Mouse (Mus musculus) testis, adult 2 months (tissue): ENCODE results near the gene Yes1. TPM values are rescaled to one million over a fixed set of nuclear protein-coding genes. Genes with fewer than 3 reads are reported as not detected.

ENCODE experiments used
- H3K27ac ChIP-seq: fragments of 200-500 bp; 2 replicates; pipeline ENCODE4 v1.5.1; 2012; ENCODE audit warnings: low read depth, low read length; ENCODE audit not compliant: control insufficient read depth, insufficient read depth
- H3K27me3 ChIP-seq: fragments of 200-500 bp; 2 replicates; pipeline ENCODE4 v1.6.1; 2012; ENCODE audit warnings: mild to moderate bottlenecking, low read length, moderate library complexity; ENCODE audit not compliant: control insufficient read depth, insufficient read depth
- H3K36me3 ChIP-seq: fragments of 200-500 bp; 2 replicates; pipeline ENCODE4 v1.6.1; 2012; ENCODE audit warnings: mild to moderate bottlenecking, low read length; ENCODE audit not compliant: control insufficient read depth, insufficient read depth
- H3K4me1 ChIP-seq: fragments of 200-500 bp; 2 replicates; pipeline ENCODE4 v1.6.1; 2012; ENCODE audit warnings: low read length; ENCODE audit not compliant: control insufficient read depth, insufficient read depth
- H3K4me3 ChIP-seq: fragments of 200-500 bp; 2 replicates; pipeline ENCODE4 v1.5.1; 2012; ENCODE audit warnings: low read depth, mild to moderate bottlenecking, low read length, moderate library complexity, mixed read lengths; ENCODE audit not compliant: control insufficient read depth
- CTCF ChIP-seq: fragments of 200-500 bp; IDR thresholded peaks from 2 replicates; pipeline ENCODE4 v1.5.1; 2012; ENCODE audit warnings: low read depth, mild to moderate bottlenecking, inconsistent platforms, low read length, moderate library complexity; ENCODE audit not compliant: control insufficient read depth, insufficient read depth, insufficient replicate concordance
- POLR2A ChIP-seq: fragments of 200-500 bp; IDR thresholded peaks from 2 replicates; pipeline ENCODE4 v1.6.1; 2012; ENCODE audit warnings: low read depth, mild to moderate bottlenecking, inconsistent platforms, low read length, moderate library complexity; ENCODE audit not compliant: control insufficient read depth
- polyA plus RNA-seq: library from polyadenylated mRNA; depleted of rRNA; stranded (reverse); fragments of >200 nt; gene quantifications from 2 replicates; pipeline ENCODE4 v1.2.3, GENCODE M21; 2012; rRNA removed

Gene Yes1
- 2.0 and 2.9 TPM in 2 replicates for polyA plus RNA-seq

GRCm38 (mm10) chr5:32610801-32611340 is at the start of gene Yes1:
Gene Yes1 (plus strand): TSS chr5:32611171.
- H3K27me3 ChIP-seq, result no peaks in the 10 kb centered on the region
- H3K27ac ChIP-seq, result peak within 1 kb of the TSS; percentile 73
- H3K4me3 ChIP-seq, result peak within 1 kb of the TSS; percentile 99
- H3K36me3 ChIP-seq, result no peaks in the 10 kb centered on the region
- TF ChIP-seq CTCF (0 out of 2 replicates have a peak, but pooled peaks have one; percentile 3), POLR2A (peak; percentile 83)
- peaks cover 2% of the 10 kb centered on the region; the same call in 1 of the 2 replicates for H3K4me1 ChIP-seq

- Histone ChIP-seq H3K27ac (no peak overlapping the region), H3K27me3 (no peaks in the 10 kb centered on the region), H3K36me3 (no peaks in the 10 kb centered on the region), H3K4me1 (no peaks in the 10 kb centered on the region), H3K4me3 (no peak overlapping the region)
- TF ChIP-seq POLR2A, result no peak
- TF ChIP-seq CTCF, result no peak
Measured at GRCm38 (mm10) chr5:32564697-32565096, 46.3 kb upstream of the Yes1 start.

DNA sequence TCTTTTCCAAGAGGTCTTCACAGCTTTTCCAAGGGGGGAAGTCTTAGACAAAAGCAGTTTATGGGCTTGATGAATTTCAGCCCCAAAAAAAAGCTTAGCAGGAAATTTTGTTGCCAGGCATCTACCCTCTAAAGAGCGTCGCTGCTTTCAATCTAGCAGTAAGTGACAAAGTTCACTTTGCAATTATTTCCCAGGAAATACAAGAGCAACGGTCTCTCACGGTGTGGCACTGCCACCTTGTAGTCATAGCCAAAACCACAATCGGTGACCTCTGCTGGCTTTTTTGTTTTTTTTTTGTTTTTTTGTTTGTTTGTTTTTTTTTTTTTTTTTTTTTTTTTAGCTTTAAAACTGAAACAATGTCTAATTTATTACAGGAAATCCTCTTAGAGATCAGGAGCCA is 39.2 kb upstream of the Yes1 start:
- Histone ChIP-seq H3K27ac (no peak overlapping the region), H3K4me1 (no peaks in the 10 kb centered on the region), H3K36me3 (no peaks in the 10 kb centered on the region), H3K27me3 (no peaks in the 10 kb centered on the region), H3K4me3 (no peak overlapping the region)
- TF ChIP-seq CTCF (no peak), POLR2A (no peak)

GRCm38 (mm10) chr5:32588136-32588535 is 22.8 kb upstream of the Yes1 start:
- no peaks in the 10 kb centered on the region for H3K27me3 ChIP-seq
- no peaks in the 10 kb centered on the region for H3K4me1 ChIP-seq
- TF ChIP-seq POLR2A (no peak), CTCF (peak; percentile 34; the same call in 1 of the 2 replicates)

DNA sequence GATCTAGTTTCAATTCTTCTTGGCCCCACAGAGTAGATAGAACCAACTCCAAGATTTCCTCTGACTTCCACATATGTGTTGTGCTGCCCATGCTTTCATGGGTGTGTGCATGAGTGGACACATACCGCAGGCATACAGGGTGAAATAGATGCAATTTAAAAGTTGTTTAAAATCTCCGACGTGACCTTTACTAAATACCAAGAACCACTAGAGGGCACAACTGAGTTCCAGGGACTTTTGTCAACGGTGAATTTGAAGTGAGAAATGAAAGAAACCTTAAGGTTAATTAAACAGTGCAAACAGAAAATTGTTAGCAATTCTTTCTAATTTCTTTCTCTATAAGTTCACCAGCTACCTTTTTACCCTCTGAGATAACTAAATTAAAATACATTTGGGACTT is 17.2 kb upstream of the Yes1 start:
- H3K27me3 ChIP-seq, result no peaks in the 10 kb centered on the region
- no peaks in the 10 kb centered on the region for H3K36me3 ChIP-seq
- no peaks in the 10 kb centered on the region for H3K4me1 ChIP-seq
- no peak overlapping the region for H3K27ac ChIP-seq
- TF ChIP-seq POLR2A (no peak), CTCF (no peak)
- no peak overlapping the region for H3K4me3 ChIP-seq

More at GRCm38 (mm10) chr5:32588136-32588535, 22.8 kb upstream of the Yes1 start:
- no peak overlapping the region for H3K4me3 ChIP-seq
- no peaks in the 10 kb centered on the region for H3K36me3 ChIP-seq
- H3K27ac ChIP-seq, result no peak overlapping the region

DNA sequence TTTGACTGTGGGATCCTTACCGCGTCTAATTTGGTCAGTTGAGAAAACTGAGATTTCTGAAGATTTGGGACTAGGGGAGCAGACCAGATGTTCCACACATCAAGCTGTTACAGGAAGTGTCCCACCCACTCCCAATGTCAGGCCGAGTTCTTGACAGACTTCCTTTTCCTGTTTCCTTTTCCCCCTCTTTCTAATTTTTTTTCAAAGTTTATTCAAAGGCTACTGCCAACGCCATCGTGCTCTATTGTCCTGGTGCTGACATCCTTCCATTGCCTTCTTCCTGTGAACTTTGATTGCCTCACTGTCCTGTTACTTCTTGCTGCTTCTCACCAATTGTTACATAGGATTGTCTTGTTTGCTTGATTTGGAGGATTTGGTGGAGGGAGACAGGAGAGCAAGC is 16.6 kb upstream of the Yes1 start:
- Histone ChIP-seq H3K27me3 (no peaks in the 10 kb centered on the region), H3K36me3 (no peaks in the 10 kb centered on the region), H3K27ac (no peak overlapping the region), H3K4me1 (no peaks in the 10 kb centered on the region), H3K4me3 (no peak overlapping the region)
- TF ChIP-seq POLR2A, result no peak

GRCm38 (mm10) chr5:32605911-32606310 is 5.1 kb upstream of the Yes1 start:
- Histone ChIP-seq H3K4me1 (peaks cover 2% of the 10 kb centered on the region; the same call in 1 of the 2 replicates), H3K36me3 (no peaks in the 10 kb centered on the region), H3K27me3 (no peaks in the 10 kb centered on the region), H3K4me3 (no peak overlapping the region), H3K27ac (no peak overlapping the region)
- TF ChIP-seq POLR2A (no peak), CTCF (no peak)

- Histone ChIP-seq H3K27me3 (no peaks in the 10 kb centered on the region), H3K4me1 (peaks cover 2% of the 10 kb centered on the region; the same call in 1 of the 2 replicates), H3K4me3 (no peak overlapping the region), H3K36me3 (no peaks in the 10 kb centered on the region), H3K27ac (peak overlapping the region; percentile 16; the same call in 1 of the 2 replicates)
- TF ChIP-seq CTCF (no peak), POLR2A (no peak)
Measured at GRCm38 (mm10) chr5:32607776-32608355, 3.1 kb upstream of the Yes1 start.
